Mouse (Mus musculus) MEL (cell line): ENCODE data around the gene Parp16.

Source experiments
- CTCF ChIP-seq, 3 experiments: IDR thresholded peaks in 2 of 3; conservative IDR thresholded peaks in 1 of 3; 2 replicates each; pipeline ENCODE4 v1.5.1; 2011 to 2012; ENCODE audit warnings: low read length in 3 of 3, low read depth in 2 of 3, mild to moderate bottlenecking in 2 of 3, improper control_type of control experiment in 1 of 3, inconsistent platforms in 1 of 3, mixed read lengths in 1 of 3, moderate library complexity in 1 of 3; ENCODE audit not compliant: control insufficient read depth in 1 of 3, insufficient read depth in 1 of 3, poor library complexity in 1 of 3, severe bottlenecking in 1 of 3
- EP300 ChIP-seq, 2 experiments: IDR thresholded peaks; 2 replicates each; pipeline ENCODE4 v1.6.1; 2011; ENCODE audit warnings: improper control_type of control experiment in 2 of 2, low read length in 2 of 2, low read depth in 1 of 2, mild to moderate bottlenecking in 1 of 2
- ETS1 ChIP-seq: IDR thresholded peaks from 2 replicates; pipeline ENCODE4 v1.6.1; 2012; ENCODE audit warnings: low read depth, mild to moderate bottlenecking, inconsistent platforms, low read length, improper control_type of control experiment, moderate library complexity
- GABPA ChIP-seq: IDR thresholded peaks from 2 replicates; pipeline ENCODE4 v1.6.1; 2012; ENCODE audit warnings: low read depth, mild to moderate bottlenecking, inconsistent platforms, low read length, improper control_type of control experiment, moderate library complexity
- KAT2A ChIP-seq: conservative IDR thresholded peaks from 2 replicates; pipeline ENCODE4 v1.6.1; 2012; ENCODE audit warnings: low read depth, low read length, improper control_type of control experiment, inconsistent platforms
- POLR2A ChIP-seq, 2 experiments: IDR thresholded peaks; 2 replicates each; pipeline ENCODE4 v1.6.1; 2011 to 2012; ENCODE audit warnings: low read length in 2 of 2, mild to moderate bottlenecking in 2 of 2, control low read depth in 1 of 2, improper control_type of control experiment in 1 of 2, low read depth in 1 of 2, moderate library complexity in 1 of 2; ENCODE audit not compliant: control insufficient read depth in 1 of 2, insufficient read depth in 1 of 2, poor library complexity in 1 of 2
- POLR2AphosphoS5 ChIP-seq: IDR thresholded peaks from 2 replicates; pipeline ENCODE4 v1.6.1; 2012; ENCODE audit warnings: low read depth, borderline replicate concordance, mild to moderate bottlenecking, inconsistent platforms, low read length, moderate library complexity, mixed read lengths
- TAL1 ChIP-seq: IDR thresholded peaks from 2 replicates; pipeline ENCODE4 v1.6.1; 2012; ENCODE audit warnings: mild to moderate bottlenecking, inconsistent platforms, low read length, moderate library complexity, mixed read lengths
- TCF12 ChIP-seq: IDR thresholded peaks from 2 replicates; pipeline ENCODE4 v1.6.1; 2014; ENCODE audit warnings: low read depth, mild to moderate bottlenecking, inconsistent platforms, low read length, improper control_type of control experiment, moderate library complexity
- ZNF384 ChIP-seq: IDR thresholded peaks from 2 replicates; pipeline ENCODE4 v1.6.1; 2012; ENCODE audit warnings: low read depth, mild to moderate bottlenecking, inconsistent platforms, low read length, improper control_type of control experiment

DNA sequence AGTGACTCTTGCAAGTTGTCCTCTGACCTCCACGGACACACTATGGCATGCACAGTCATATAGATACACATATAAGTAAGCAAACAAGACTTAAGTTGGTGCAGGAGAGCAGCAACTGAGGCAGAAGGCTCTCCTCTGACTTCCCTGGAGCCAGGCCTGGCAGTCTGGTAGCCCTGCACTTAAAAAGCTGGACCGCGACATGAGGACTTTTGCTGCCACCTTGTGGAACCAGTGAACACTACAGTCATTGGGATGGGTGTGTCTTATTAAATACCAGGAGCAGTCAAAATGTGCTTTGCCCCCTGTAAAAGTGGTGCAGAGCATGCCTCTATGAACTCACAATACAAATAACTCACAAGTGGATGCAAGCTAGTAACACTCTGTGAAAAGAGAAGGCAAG is 6.6 kb upstream of the Parp16 start:
- TF ChIP-seq GABPA (no peak), TAL1 (no peak), CTCF (IDR thresholded peaks at IDR 0.05 in 2 of 3, conservative IDR thresholded peaks at IDR 0.05 in 1 of 3; ENCODE audit: control insufficient read depth in 1 of 3, insufficient read depth in 1 of 3, low read depth in 2 of 3, low read length in 3 of 3, poor library complexity in 1 of 3, severe bottlenecking in 1 of 3) (peak; percentile 84 to 93 (median 86)), TCF12 (no peak), POLR2AphosphoS5 (no peak), POLR2A (IDR thresholded peaks at IDR 0.05; ENCODE audit: control insufficient read depth in 1 of 2, insufficient read depth in 1 of 2, low read depth in 1 of 2, low read length in 2 of 2, poor library complexity in 1 of 2) (no peak), ETS1 (no peak), KAT2A (no peak), EP300 (IDR thresholded peaks at IDR 0.05; ENCODE audit: low read depth in 1 of 2, low read length in 2 of 2) (no peak), ZNF384 (no peak)
